Mouse (Mus musculus) ES-Bruce4 (cell line): ENCODE data around the gene Jmjd1c.

Experiments
- CTCF ChIP-seq: IDR thresholded peaks from one replicate; pipeline ENCODE4 v1.8.1; 2011; ENCODE audit warnings: low read depth, low read length
- EP300 ChIP-seq: IDR thresholded peaks from 2 replicates; pipeline ENCODE4 v1.6.1; 2011; ENCODE audit warnings: low read depth, low read length; ENCODE audit not compliant: insufficient read depth

- no peak for TF ChIP-seq CTCF
- TF ChIP-seq EP300 = 0 out of 2 replicates have a peak, but pooled peaks have one; percentile 32
Measured at GRCm38 (mm10) chr10:67099183-67099929, 3.4 kb downstream of the Jmjd1c start.
